Mouse (Mus musculus) layer of hippocampus, adult 9-11 months (tissue): Measurements from ENCODE around the gene C2.
"Not testable (repeated sequence)": the region's sequence is repeated elsewhere in the genome, so short reads cannot be mapped to it uniquely, and the experiment has no call there.

Experiments used
- DNase-seq: peaks from one replicate; pipeline ENCODE4 v3.0.0; 2022

Gene C2

DNA sequence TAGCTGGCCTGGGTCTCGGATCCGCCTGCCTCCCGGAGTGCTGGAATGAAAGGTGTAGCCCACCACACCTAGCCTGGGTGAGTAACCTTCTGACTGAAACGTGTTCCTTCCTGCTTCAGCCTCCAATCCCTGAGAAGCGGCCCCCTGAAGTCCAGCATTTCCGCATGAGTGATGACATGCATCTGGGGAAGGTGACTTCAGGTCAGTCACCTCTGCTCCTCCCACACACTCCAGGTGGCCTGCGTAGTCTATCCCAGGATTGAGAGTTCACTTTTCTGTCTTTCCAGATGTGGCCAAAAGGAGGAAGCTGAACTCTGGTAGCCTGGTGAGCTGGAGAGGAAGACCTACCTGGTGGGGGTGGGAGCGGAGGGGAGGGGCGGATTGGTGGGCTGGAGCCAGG is 4.8 kb upstream of the C2 start:
- no peak for DNase-seq

DNA sequence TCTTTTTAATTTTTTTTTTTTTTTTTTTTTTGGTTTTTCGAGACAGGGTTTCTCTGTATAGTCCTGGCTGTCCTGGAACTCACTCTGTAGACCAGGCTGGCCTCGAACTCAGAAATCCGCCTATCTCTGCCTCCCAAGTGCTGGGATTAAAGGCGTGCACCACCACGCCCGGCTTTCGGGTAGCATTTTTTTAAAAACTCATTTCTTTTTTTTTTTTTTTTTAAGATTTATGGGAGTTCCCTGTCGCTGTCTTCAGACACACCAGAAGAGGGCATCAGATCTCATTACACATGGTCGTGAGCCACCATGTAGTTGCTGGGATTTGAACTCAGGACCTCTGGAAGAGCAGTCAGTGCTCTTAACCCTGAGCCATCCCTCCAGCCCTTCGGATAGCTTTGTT is 3.9 kb upstream of the C2 start:
- not testable (repeated sequence) for DNase-seq

DNA sequence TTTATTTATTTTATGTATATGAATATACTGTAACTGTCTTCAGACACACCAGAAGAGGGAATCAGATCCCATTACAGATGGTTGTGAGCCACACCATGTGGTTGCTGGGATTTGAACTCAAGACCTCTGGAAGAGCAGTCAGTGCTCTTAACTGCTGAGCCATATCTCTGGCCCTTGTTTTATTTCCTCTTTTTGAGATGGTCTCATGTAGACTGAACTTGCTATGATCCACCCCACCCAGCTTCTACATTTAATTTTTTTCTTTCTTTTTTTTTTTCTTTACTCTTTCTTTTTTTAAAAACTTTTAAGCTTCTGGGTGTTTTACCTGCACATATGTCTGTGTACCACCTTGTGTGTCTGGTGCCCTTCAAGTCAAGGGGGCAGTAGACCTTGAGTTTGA is 2.8 kb upstream of the C2 start:
- not testable (repeated sequence) for DNase-seq

DNA sequence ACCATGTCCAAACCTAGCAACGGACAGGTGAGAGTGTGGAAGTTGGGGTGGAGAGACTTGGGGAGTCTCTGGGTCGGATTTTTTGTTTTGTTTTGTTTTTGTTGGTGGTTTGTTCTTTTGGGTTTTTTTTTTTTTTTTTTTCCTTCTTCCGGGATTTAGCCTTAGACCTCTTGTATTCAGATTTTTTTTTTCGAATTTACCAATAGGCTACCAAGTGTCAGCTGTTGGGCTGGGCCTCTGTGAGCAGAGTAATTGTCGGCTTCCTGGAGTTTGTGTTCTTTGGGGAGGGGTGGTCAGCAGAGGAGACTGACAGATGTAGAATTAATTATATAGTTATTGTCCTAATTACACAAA is 1.8 kb upstream of the C2 start:
- no peak for DNase-seq

DNA sequence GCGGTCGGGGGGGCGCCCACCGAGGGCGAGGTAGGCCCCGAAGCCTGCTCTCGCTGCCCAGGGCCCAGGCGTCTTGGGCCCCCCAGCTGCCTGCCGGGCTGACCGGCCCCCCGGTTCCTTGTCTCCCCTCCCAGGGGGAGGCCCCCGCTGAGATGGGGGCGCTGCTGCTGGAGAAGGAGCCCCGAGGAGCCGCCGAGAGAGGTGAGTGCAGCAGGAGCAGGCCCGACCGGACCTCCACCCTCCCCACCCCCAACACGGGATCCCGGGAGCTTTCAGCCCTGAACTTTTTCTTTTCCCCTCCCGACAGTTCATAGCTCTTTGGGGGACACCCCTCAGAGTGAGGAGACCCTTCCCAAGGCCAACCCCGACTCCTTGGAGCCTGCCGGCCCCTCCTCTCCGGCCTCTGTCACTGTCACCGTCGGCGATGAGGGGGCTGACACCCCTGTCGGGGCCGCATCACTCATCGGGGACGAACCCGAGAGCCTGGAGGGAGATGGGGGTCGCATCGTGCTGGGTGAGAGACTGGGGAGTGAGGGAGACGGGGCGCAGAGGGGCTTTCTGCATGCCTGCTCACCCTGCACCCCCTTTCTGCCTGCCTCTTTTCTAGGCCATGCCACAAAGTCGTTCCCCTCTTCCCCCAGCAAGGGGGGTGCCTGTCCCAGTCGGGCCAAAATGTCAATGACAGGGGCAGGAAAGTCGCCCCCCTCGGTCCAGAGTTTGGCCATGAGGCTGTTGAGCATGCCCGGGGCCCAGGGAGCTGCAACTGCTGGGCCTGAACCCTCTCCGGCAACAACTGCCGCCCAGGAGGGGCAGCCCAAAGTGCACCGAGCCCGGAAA is 1.2 kb upstream of the C2 start:
- DNase-seq, result peak; percentile 22

DNA sequence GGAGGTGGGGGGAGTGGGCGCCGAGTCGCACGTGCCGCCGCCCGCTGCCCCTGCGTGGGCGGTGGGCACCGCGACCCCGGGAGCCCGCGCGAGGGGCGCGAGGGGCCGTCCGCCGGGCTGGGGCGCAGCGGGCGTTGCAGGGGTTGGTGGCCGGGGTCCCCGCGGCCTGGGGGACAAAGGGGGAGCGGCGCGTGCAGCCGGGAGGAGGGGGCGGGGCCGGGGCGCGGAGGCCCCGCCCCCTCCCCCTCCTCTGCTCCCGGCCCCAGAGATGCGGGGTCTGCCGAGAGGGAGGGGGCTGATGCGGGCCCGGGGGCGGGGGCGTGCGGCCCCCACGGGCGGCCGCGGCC is 614 bp upstream of the C2 start:
- DNase-seq, result no peak

DNA sequence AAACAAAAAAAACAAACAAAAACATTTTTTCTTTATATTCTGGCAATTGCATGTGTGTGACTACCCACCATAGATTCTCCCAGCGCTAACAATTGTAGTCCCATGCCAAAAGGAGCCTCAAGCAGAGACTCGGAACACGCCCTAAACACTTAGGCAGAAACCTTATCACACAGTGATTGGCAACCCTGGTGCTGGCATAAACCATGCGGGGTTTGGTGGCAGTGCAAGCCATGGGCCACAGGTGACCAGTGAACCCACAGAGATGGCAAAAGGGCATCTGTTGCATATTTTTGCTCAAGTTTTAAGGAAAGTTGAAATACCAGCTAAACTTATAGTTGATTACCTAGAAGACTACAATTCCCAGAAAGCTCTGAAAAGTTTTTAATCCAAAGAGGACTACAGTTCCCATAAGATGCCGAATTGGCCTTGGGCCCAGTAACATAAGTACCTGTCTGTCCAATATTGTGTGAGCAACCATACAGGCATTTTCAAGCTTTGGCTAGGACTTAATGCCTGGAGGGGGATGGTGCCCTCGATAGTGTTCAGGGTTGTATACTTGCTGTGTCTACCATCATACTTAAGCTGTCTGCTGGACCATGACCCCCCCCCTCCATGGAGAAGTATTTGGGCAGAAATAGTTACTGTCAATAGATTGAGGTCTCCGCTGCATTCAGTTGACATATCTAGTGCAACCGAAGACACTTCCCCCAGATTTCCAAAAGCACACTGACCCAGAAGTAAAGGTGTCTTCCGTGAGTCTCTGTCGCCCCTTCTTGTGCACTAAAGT is 499 bp downstream of the C2 start:
- peak; percentile 68 for DNase-seq

DNA sequence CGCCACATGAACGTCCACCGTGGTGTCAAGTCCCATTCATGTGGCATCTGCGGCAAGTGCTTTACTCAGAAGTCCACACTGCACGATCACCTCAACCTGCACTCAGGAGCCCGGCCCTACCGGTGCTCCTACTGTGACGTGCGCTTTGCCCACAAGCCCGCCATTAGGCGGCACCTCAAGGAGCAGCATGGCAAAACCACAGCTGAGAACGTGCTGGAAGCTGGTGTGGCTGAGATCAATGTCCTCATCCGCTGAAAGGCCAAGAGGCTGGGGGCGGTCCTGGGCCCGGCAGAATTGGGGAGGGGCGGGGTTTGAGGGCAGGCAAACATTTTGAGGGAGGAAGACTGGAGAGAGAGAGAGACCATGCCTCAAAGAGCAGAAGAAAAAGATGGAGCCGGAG is 1.7 kb downstream of the C2 start:
- DNase-seq, result no peak

DNA sequence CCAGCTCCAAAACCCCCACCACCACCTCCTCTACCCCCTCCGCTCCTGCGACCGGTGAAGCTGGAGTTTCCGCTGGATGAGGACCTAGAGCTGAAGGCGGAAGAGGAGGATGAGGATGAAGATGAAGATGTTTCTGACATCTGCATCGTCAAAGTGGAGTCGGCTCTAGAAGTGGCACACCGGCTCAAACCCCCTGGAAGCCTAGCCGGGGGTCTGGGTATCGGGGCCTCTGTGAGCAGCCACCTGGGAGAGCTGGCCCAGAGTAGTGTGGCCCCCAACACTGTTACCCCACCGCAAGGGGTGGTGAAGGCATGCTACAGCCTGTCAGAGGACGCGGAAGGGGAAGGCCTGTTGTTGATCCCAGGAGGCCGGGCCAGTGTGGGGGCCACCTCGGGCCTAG is 2.3 kb downstream of the C2 start:
- no peak for DNase-seq

DNA sequence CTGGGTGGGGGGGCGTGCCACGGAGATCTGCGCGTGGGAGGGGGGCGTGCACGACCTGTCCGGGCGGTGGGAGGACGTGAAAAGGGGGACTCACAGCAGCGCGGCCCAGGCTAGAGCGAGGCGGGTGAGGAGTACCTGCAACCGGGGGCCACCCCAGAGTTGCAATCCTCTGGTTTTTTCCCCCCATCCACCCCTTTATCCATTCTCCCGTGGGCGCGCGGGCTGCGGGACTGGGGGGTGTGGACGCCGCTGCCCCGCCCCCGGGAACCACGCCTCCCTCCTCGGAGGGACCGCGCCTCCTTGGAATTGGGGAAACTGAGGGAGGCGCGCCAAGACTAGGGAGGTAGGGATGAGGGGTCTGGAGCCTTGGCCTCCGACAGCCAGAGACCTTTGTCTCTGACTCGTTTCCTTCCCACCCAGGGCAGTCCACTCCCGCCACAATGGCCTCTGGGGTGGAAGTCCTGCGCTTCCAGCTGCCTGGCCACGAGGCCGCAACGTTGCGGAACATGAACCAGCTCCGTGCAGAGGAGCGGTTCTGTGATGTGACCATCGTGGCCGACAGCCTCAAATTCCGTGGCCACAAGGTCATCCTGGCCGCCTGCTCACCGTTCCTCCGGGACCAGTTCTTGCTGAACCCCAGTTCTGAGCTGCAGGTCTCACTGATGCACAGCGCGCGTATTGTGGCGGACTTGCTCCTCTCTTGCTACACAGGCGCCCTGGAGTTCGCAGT is 3.1 kb downstream of the C2 start:
- peak; percentile 48 for DNase-seq

DNA sequence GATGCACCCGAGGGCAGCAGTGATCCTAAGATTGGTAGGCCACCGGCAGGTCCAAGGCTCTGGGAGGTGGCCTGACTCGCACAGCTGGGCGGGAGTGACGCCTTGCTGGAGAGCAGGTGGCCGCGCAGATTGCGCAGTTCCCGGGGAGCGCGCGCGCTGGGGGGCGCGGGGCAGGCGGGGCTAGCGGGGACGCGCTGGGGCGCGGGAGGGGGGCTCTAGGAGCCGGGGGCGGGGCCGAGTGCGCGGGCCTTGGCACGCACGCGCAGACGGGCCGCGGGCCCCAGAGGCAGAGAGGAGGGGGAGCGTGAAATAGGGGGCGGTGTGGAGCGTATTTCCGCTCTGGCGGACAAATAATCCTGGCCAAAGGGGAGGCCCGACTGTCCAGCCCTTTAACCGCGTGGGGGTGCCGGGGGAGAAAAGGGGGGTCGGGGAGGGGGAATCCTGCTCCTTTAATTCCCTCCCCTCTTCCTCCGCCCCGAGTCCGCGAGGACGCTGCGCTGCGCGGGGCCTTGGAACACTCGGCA is 3.9 kb downstream of the C2 start:
- peak; percentile 94 for DNase-seq

DNA sequence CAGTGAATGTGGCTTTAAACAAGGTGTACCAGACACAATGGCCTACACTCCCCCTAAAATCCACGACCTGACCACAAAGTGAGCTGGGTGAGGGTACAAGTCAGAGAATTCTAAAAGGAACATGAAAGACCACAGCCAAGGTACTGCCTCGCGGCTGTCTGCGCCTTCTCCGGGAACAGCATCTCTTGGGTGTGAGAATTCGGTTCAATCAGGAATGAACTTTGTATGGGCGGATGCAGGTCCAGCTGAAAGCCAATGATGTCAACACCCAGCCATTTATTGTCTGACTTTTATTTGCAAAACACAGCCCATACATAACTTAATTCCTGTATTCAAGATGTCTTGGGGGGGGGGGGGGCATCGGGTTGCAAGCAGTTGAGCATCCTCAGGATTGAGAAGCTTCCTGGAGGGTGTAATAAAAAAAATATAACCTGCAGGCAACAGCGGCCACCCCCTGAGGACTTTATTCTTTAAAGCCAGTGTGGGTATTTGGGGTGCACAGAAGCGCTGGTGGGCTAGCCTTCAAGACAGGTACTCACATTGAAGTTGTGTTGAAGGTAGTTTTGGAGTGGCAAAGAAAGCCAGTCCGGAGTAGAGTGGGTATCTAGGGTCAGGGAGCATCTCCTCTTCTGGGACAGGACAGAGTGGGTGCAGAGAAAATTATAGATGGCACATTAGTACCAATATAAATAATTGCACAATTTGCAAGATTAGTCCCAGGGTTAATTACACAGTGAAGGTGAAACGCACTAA is 4.8 kb downstream of the C2 start:
- DNase-seq, result no peak

DNA sequence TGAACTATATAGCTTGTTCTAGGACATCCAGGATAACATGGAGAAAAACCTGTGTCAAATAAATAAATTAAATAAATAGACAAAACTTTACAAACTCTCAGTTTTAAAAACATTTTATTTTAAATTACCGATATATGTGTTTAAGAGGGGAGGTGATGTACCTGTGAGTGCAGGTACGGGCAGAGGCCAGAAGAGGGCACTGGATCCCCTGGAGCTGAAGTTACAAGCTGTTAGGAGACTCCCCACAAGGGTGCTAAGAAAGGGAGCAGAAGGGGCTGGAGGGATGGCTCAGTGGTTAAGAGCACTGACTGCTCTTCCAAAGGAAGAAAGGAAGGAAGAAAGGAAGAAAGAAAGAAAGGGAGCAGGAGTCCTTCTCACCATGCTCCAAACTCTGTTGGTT is 6.7 kb downstream of the C2 start:
- no peak for DNase-seq

DNA sequence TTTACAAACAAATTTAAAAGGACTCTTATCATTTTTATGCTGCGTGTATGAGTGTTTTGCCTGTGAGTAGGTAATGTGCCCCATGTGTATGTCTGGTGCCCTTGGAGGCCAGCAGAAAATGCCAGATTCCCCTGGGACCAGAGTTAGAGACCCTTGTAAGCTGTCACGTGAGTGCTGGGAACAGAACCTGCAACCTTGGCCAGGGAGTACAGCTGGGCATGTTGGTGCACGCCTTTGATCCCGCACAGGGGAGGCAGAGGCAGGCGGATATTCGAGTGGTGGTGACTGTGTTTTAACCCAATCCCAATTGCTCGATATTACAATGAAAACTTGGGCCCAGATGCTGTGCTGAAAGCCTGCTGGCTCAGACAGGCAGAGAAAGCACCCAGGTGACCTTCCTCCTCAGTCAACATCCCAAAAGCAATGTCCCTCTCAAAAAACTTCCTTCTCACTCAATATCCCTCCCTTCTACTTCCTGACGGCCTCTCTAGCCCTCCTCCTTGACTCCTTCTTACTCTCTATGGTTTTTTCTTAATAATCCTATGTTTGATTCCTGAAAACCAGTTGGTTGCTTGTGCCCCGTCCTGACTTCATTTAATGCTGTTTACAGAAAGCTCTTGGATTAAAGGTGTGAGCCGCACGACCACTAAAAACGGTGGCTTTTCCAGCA is 7.9 kb downstream of the C2 start:
- no peak for DNase-seq

DNA sequence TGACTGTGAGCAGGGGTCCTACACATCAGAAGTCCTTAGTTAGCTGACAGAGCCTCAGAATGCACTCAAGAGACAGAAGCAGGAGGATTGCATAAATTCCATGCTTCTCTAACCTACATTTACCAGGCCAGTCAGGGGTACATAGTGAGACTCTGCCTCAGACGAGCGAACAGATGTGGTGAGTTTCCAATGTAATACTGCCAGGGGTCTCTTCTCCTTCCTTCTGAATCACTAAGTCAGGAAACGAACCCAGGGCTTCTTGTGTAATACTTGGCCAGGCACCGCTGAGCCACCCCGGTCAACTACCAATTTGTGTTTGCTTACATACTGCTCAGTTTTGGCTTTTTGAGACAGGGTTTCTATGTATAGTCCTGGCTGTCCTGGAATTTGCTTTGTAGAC is 10.1 kb downstream of the C2 start:
- no peak for DNase-seq

DNA sequence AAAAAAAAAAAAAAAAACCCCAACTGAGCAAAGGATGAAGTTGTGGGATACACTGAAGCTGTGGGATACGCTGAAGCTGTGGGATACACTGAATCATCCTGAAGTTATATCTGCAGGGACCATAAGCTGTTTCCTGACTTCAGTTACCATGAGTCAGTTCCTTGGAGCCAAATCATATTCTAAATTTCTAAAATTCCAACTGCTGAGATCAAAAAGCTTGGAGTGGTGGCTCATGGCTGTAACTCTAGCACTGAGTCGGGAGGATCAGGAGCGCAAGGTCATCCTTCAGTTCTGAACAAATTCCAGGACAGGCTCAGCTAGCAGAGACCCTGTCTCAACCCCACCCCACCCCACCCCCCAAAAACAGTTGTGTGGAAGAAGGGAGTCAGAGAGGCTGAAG is 12.4 kb downstream of the C2 start:
- no peak for DNase-seq

DNA sequence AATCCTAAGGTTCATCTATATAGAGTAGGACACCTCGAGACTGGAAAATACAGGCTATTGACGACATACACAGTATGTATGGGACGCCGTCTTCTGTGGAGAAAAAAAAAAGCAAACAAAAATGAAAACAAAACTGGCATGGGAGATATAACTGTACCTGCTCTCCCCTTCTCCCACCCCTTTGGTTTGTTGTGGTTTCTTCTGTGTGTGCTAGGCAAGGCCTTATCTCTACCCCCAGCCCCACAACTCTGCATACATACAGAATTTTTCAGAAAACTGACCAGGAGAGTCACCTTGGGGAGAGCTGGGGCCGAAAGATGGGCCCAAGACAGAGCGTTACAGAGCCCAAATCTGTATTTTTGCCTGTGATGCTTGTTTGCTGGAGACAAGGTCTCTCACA is 13.4 kb downstream of the C2 start:
- DNase-seq, result no peak

DNA sequence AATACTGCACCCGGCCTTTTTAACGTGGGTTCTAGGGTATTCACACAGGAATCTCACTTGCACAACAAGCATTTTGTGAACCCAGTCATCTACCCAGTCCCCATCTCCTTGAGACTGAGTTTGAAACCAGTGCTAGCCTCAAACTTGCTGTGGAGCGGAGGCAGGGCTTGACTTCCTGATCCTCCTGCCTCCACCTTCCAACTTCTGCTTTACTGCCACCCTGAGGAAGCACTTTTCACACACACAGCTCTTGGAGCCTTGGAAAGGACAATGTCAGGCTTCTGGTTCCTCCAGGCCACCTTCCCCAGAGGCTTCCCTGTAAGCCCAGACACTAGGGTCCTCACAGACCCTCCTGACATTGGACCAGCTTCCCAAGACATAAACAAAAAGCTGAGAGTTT is 14.7 kb downstream of the C2 start:
- no peak for DNase-seq

DNA sequence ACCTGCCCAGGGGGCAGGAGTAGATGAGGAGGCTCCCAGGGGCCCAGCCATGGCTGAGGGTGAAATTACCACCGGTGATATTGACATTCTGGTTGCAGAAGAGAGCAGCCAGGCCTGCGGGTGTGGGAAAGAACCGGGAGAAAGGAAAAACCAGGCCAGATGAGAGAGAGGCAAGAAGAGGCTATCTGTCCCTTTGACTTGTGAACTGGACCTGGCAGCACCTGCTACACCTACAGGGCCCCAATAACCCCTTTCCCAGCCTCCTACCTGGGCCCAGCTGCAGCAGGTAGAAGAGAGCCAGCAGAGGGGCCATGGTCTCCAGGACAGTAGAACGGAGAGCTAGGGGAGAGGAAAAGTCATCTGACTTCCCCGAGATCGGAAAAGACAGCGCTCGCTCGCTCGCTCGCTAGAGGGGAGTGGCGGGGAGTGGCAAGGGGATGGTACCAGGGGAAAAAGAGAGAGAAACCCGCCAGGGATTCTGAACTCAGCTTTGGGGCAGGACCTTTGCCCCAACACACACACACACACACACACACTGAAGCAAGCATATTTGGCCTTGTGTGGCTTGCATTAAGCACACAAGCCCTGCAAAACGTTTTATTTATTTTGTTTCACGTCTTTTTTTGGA is 16.3 kb downstream of the C2 start, which contains the start of gene Gm20547:
TSS of gene Gm20547 (minus strand) at position 360 of the 628 bp plus-strand sequence.
- no peak for DNase-seq

DNA sequence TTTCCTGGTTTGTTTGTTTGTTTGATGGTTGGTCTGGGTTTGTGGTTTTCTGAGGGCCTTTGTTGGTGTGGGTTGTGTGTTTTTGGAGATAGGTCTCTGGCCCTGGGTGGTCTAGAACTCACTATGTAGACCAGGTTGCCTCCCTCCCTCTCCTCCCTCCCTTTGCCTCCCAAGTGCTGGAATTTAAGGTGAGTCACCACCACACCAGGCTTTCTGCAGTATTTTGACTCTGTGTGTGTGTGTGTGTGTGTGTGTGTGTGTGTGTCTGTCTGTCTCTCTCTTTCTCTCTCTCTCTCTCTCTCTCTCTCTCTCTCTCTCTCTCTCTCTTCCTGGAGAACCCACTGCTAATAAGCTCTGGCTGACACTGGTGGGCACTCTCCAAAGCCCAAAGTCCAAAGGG is 16.9 kb downstream of the C2 start:
- DNase-seq, result no peak

DNA sequence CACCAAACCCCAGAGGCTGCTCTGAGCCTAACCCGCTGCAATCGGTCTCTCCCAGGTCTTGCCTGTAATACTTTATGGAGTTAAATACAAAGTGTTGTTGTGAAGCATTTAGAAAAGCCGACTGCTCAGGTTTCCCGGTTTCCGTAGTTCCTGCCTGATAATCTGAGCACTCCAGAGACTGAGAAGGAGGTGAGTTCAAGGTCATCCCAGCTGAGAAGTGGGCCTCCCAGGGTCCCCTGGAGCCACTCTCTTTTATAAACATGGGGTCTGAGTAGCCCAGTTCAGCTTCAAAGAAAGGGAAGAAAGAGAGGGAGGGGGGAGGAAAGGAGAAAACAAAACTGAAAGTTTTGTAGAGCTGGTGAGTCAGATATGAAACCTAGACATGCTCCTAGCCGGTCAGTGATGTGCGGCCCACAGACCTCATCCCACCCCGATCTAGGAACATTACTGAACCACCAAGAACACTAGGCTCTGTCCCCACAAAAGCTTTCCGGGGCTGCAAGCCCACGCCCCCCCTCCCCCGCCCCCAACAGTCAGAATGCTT is 18.7 kb downstream of the C2 start, which contains the start of gene Zbtb12:
TSS of gene Zbtb12 (plus strand) at position 148 of the 544 bp plus-strand sequence.
- no peak for DNase-seq
